Mouse (Mus musculus) right cerebral cortex, adult 18-20 months (tissue): ENCODE measurements at regions not wholly inside any gene's neighbourhood (a gene's known extent, or its start where the extent isn't known, plus 50 kb on each side); places are given as distances from the start of the nearest gene placed in this dataset.
"Not testable (repeated sequence)": the region's sequence is repeated elsewhere in the genome, so short reads cannot be mapped to it uniquely, and the experiment has no call there.

ENCODE experiments used
- DNase-seq: peaks from one replicate; pipeline ENCODE4 v3.0.0; 2022; ENCODE audit warnings: mixed read lengths

- DNase-seq, result no peak
Measured at GRCm38 (mm10) chr1:189584831-189585230, 103.1 kb downstream of the Cenpf start.

- DNase-seq, result no peak
Measured at GRCm38 (mm10) chr1:189581427-189581826, 106.5 kb downstream of the Cenpf start.

- peak; percentile 24 for DNase-seq
Measured at GRCm38 (mm10) chr1:189579358-189579757, 108.5 kb downstream of the Cenpf start.

GRCm38 (mm10) chr1:189576311-189577002 lies 111.4 kb downstream of the Cenpf start:
- no peak for DNase-seq

- no peak for DNase-seq
Measured at GRCm38 (mm10) chr1:189575525-189576240, 112.2 kb downstream of the Cenpf start.

GRCm38 (mm10) chr1:189566491-189566890 lies 121.4 kb downstream of the Cenpf start:
- DNase-seq, result no peak

- DNase-seq, result no peak
Measured at GRCm38 (mm10) chr1:189561831-189562230, 126.1 kb downstream of the Cenpf start.

GRCm38 (mm10) chr1:189560576-189560975 lies 127.3 kb downstream of the Cenpf start:
- DNase-seq, result no peak

GRCm38 (mm10) chr1:189550851-189551250 lies 137.0 kb downstream of the Cenpf start:
- no peak for DNase-seq

- DNase-seq, result peak; percentile 18
Measured at GRCm38 (mm10) chr1:189532834-189533233, 130.8 kb upstream of the Kcnk2 start.

GRCm38 (mm10) chr1:189526329-189526728 lies 124.3 kb upstream of the Kcnk2 start:
- no peak for DNase-seq

- peak; percentile 32 for DNase-seq
Measured at GRCm38 (mm10) chr1:189515476-189515875, 113.4 kb upstream of the Kcnk2 start.

- DNase-seq, result no peak
Measured at GRCm38 (mm10) chr1:189513358-189513757, 111.3 kb upstream of the Kcnk2 start.

GRCm38 (mm10) chr1:189507301-189507700 lies 105.2 kb upstream of the Kcnk2 start:
- not testable (repeated sequence) for DNase-seq

GRCm38 (mm10) chr1:189499703-189500102 lies 97.6 kb upstream of the Kcnk2 start:
- no peak for DNase-seq

- no peak for DNase-seq
Measured at GRCm38 (mm10) chr1:189499141-189499540, 97.1 kb upstream of the Kcnk2 start.

- DNase-seq, result no peak
Measured at GRCm38 (mm10) chr1:189497031-189497430, 95.0 kb upstream of the Kcnk2 start.

- peak; percentile 57 for DNase-seq
Measured at GRCm38 (mm10) chr1:189495386-189496150, 93.5 kb upstream of the Kcnk2 start.

- no peak for DNase-seq
Measured at GRCm38 (mm10) chr1:189494896-189495295, 92.8 kb upstream of the Kcnk2 start.

- DNase-seq, result no peak
Measured at GRCm38 (mm10) chr1:189485336-189485735, 83.3 kb upstream of the Kcnk2 start.

GRCm38 (mm10) chr1:189483331-189483730 lies 81.3 kb upstream of the Kcnk2 start:
- DNase-seq, result no peak

- DNase-seq, result no peak
Measured at GRCm38 (mm10) chr1:189478051-189478450, 76.0 kb upstream of the Kcnk2 start.

- no peak for DNase-seq
Measured at GRCm38 (mm10) chr1:189476796-189477195, 74.7 kb upstream of the Kcnk2 start.

GRCm38 (mm10) chr1:189473071-189473470 lies 71.0 kb upstream of the Kcnk2 start:
- no peak for DNase-seq
